Mouse (Mus musculus): Measurements from ENCODE around the gene Ncl. TPM values are rescaled to one million over a fixed set of nuclear protein-coding genes. Genes with fewer than 3 reads are reported as not detected.

Ncl gene
- polyA plus RNA-seq (2012; rRNA removed) = 42.5 and 135 TPM in 2 replicates

DNA sequence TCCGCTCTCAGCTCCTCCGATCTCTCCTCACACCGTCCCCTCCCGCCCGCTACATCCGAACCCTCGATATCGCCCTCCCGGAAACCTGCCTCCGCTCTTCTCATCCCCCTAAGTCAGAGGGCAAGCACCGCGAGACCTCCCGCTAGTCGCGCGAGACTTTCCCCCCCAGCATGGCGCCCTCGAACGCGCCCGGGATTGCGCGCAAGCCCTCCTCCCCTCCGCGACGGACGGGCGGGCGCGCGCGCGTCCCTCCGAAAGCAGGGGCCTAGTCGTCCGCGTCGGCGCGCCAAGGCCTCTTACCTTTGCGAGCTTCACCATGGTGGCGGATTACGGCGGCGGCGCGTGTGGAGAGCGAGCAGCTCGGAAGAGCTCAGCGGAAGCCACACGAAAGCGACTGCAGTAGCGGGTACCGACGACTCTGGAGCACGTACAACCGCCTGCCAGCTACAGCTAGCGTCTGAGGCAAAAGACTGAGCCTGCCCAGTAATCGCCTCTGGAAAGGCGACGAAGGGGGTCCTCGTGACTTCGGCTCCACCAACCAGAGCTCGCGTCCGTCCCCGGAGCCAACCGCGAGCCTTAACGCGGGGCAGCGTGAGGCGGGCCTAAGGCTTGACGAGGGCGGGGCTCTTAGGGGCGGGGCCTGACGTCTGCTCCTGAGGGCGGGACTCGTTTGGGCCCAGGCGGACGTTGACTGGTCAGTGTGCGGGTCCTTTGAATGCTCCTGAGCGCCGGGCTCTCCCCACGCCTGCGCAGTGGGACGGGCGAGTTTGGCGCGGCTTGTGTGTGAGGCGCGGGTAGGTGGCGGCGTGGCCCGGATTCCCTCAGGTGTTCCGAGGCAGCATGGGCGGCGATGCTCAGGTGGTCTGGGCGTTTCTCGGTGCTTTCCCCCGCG, at the start of gene Ncl:
Ncl (minus strand) TSS at position 495 of the 892 bp plus-strand sequence.
- no peak for TF ChIP-seq CTCF (IDR thresholded peaks at IDR 0.05; ENCODE audit: borderline replicate concordance, extremely low read depth, insufficient read depth, insufficient read length)
- peak; percentile 91; the same call in 1 of the 2 replicates for TF ChIP-seq POLR2A (IDR thresholded peaks at IDR 0.05; ENCODE audit: borderline replicate concordance, extremely low read depth, insufficient read depth, insufficient read length, poor library complexity, severe bottlenecking)
- DNase-seq (ENCODE audit: low read depth) = peak; percentile 100

DNA sequence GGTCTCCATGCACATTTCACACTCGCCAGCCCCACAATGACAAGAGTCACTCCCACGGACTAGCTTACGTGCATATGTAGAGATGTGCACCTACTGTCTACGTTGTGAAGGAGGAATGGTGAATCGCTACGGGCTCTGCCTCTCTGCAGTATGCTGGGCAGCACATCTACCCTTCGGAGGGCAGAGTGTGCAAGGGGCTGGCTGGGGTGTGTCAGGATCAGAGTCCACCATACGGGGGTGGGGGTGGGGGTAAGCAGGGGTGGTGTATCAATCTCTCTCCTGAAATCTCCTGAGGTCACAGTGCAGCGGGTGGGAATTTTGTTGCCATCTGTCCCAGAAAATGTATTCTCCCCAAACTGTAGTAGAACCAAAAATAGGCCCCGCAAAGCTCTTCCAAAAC, 49.3 kb upstream of the Ncl start:
- TF ChIP-seq POLR2A (IDR thresholded peaks at IDR 0.05; ENCODE audit: borderline replicate concordance, extremely low read depth, insufficient read depth, insufficient read length, poor library complexity, severe bottlenecking) (no peak), CTCF (IDR thresholded peaks at IDR 0.05; ENCODE audit: borderline replicate concordance, extremely low read depth, insufficient read depth, insufficient read length) (no peak)
- no peak for DNase-seq (ENCODE audit: low read depth)

- no peak for TF ChIP-seq POLR2A (IDR thresholded peaks at IDR 0.05; ENCODE audit: borderline replicate concordance, extremely low read depth, insufficient read depth, insufficient read length, poor library complexity, severe bottlenecking)
- TF ChIP-seq CTCF (IDR thresholded peaks at IDR 0.05; ENCODE audit: borderline replicate concordance, extremely low read depth, insufficient read depth, insufficient read length) = no peak
- DNase-seq (ENCODE audit: low read depth) = no peak
These were observed 47.7 kb upstream of the Ncl start for GRCm38 (mm10) chr1:86406914-86407313.

GRCm38 (mm10) chr1:86406313-86406712, 47.1 kb upstream of the Ncl start:
- TF ChIP-seq CTCF (IDR thresholded peaks at IDR 0.05; ENCODE audit: borderline replicate concordance, extremely low read depth, insufficient read depth, insufficient read length) (no peak), POLR2A (IDR thresholded peaks at IDR 0.05; ENCODE audit: borderline replicate concordance, extremely low read depth, insufficient read depth, insufficient read length, poor library complexity, severe bottlenecking) (no peak)
- no peak for DNase-seq (ENCODE audit: low read depth)

DNA sequence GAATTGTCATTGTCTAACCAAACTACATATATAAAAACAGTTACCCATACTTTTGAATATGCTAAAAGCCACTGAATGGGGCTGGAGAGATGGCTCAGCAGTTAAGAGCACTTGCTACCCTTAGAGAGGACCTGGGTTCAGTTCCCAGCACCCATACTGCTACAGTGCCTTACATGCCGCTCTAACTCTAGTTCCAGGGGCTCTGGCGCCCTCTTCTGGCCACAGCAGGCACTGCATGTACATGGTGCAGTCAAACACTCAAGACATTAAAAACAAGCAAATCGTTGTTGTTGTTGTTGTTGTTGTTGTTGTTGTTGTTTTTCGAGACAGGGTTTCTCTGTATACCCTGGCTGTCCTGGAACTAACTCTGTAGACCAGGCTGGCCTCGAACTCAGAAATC, 45.6 kb upstream of the Ncl start:
- no peak for DNase-seq (ENCODE audit: low read depth)
- TF ChIP-seq CTCF (IDR thresholded peaks at IDR 0.05; ENCODE audit: borderline replicate concordance, extremely low read depth, insufficient read depth, insufficient read length) (peak; percentile 50; the same call in 1 of the 2 replicates), POLR2A (IDR thresholded peaks at IDR 0.05; ENCODE audit: borderline replicate concordance, extremely low read depth, insufficient read depth, insufficient read length, poor library complexity, severe bottlenecking) (no peak)

- TF ChIP-seq POLR2A (IDR thresholded peaks at IDR 0.05; ENCODE audit: borderline replicate concordance, extremely low read depth, insufficient read depth, insufficient read length, poor library complexity, severe bottlenecking) = no peak
- no peak for TF ChIP-seq CTCF (IDR thresholded peaks at IDR 0.05; ENCODE audit: borderline replicate concordance, extremely low read depth, insufficient read depth, insufficient read length)
- DNase-seq (ENCODE audit: low read depth) = no peak
These were observed 41.0 kb upstream of the Ncl start for GRCm38 (mm10) chr1:86400096-86400754.

GRCm38 (mm10) chr1:86399322-86399721, 40.1 kb upstream of the Ncl start:
- DNase-seq (ENCODE audit: low read depth) = no peak

DNA sequence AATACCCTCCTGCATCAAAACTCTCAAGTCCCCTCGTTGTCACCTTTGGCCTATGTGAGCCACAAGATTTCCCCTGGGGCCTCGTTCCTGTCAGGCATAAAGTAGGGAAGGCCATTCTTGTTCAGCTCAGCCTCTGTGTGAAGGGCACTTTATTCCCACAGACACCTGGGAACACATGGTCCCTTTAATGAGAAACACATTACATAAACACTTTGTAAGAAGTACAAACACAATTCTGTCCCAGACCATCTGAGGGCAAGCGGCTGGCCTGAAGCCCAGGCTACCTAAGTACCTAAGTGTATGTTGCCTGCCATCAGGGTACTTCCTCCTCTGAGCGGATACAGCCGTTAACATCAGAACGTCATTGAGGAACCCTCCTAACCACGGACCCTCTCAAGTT, 39.0 kb upstream of the Ncl start:
- no peak for DNase-seq (ENCODE audit: low read depth)
- no peak for TF ChIP-seq POLR2A (IDR thresholded peaks at IDR 0.05; ENCODE audit: borderline replicate concordance, extremely low read depth, insufficient read depth, insufficient read length, poor library complexity, severe bottlenecking)
- no peak for TF ChIP-seq CTCF (IDR thresholded peaks at IDR 0.05; ENCODE audit: borderline replicate concordance, extremely low read depth, insufficient read depth, insufficient read length)

More at GRCm38 (mm10) chr1:86399322-86399721, 40.1 kb upstream of the Ncl start:
- no peak for TF ChIP-seq CTCF (IDR thresholded peaks at IDR 0.05; ENCODE audit: borderline replicate concordance, extremely low read depth, insufficient read depth, insufficient read length)
- TF ChIP-seq POLR2A (IDR thresholded peaks at IDR 0.05; ENCODE audit: borderline replicate concordance, extremely low read depth, insufficient read depth, insufficient read length, poor library complexity, severe bottlenecking) = no peak

GRCm38 (mm10) chr1:86397621-86398020, 38.4 kb upstream of the Ncl start:
- TF ChIP-seq CTCF (IDR thresholded peaks at IDR 0.05; ENCODE audit: borderline replicate concordance, extremely low read depth, insufficient read depth, insufficient read length) = no peak
- no peak for TF ChIP-seq POLR2A (IDR thresholded peaks at IDR 0.05; ENCODE audit: borderline replicate concordance, extremely low read depth, insufficient read depth, insufficient read length, poor library complexity, severe bottlenecking)
- DNase-seq (ENCODE audit: low read depth) = no peak

GRCm38 (mm10) chr1:86395897-86396296, 36.7 kb upstream of the Ncl start:
- no peak for TF ChIP-seq POLR2A (IDR thresholded peaks at IDR 0.05; ENCODE audit: borderline replicate concordance, extremely low read depth, insufficient read depth, insufficient read length, poor library complexity, severe bottlenecking)
- TF ChIP-seq CTCF (IDR thresholded peaks at IDR 0.05; ENCODE audit: borderline replicate concordance, extremely low read depth, insufficient read depth, insufficient read length) = peak; percentile 38; the same call in 1 of the 2 replicates
- no peak for DNase-seq (ENCODE audit: low read depth)

- TF ChIP-seq CTCF (IDR thresholded peaks at IDR 0.05; ENCODE audit: borderline replicate concordance, extremely low read depth, insufficient read depth, insufficient read length) (no peak), POLR2A (IDR thresholded peaks at IDR 0.05; ENCODE audit: borderline replicate concordance, extremely low read depth, insufficient read depth, insufficient read length, poor library complexity, severe bottlenecking) (no peak)
- DNase-seq (ENCODE audit: low read depth) = no peak
These were observed 35.0 kb upstream of the Ncl start for GRCm38 (mm10) chr1:86394246-86394645.

All from brain, embryonic 14.5 days (tissue).